Mouse (Mus musculus): ENCODE measurements around the gene Gm5105. TPM values are rescaled to one million over a fixed set of nuclear protein-coding genes. Genes with fewer than 3 reads are reported as not detected.

The Gm5105 gene
- total RNA-seq, 2 experiments from 2014 or later, result 2.0 to 2.5 TPM

GRCm38 (mm10) chr3:138027575-138028362, 39.4 kb downstream of the Gm5105 start:
- no peak for DNase-seq

- DNase-seq, result peak; percentile 54
Measured at GRCm38 (mm10) chr3:138026286-138026685, 40.9 kb downstream of the Gm5105 start.

GRCm38 (mm10) chr3:138022651-138023050, 44.5 kb downstream of the Gm5105 start:
- no peak for DNase-seq

GRCm38 (mm10) chr3:138022003-138022402, 45.2 kb downstream of the Gm5105 start:
- DNase-seq, result no peak

GRCm38 (mm10) chr3:138016810-138017209, 50.4 kb downstream of the Gm5105 start:
- no peak for DNase-seq

- no peak for DNase-seq
Measured at GRCm38 (mm10) chr3:138014725-138015124, 52.5 kb downstream of the Gm5105 start.

GRCm38 (mm10) chr3:138012351-138012750, 54.8 kb downstream of the Gm5105 start:
- DNase-seq, result no peak

- no peak for DNase-seq
Measured at GRCm38 (mm10) chr3:138008152-138008551, 59.0 kb downstream of the Gm5105 start.

- DNase-seq, result no peak
Measured at GRCm38 (mm10) chr3:138006896-138007295, 60.3 kb downstream of the Gm5105 start.

- no peak for DNase-seq
Measured at GRCm38 (mm10) chr3:138003264-138003663, 63.9 kb downstream of the Gm5105 start.

GRCm38 (mm10) chr3:138002545-138002944, 64.6 kb downstream of the Gm5105 start:
- DNase-seq, result no peak

GRCm38 (mm10) chr3:138001865-138002264, 65.3 kb downstream of the Gm5105 start:
- no peak for DNase-seq

GRCm38 (mm10) chr3:138000724-138001069, 66.5 kb downstream of the Gm5105 start:
- DNase-seq, result peak; percentile 68

GRCm38 (mm10) chr3:138000062-138000723, 67.0 kb downstream of the Gm5105 start:
- DNase-seq, result no peak

GRCm38 (mm10) chr3:137999224-137999790, 67.9 kb downstream of the Gm5105 start:
- DNase-seq, result no peak

Other genes starting within 250 kb of the Gm5105 start
- 100 to 1,000 TPM; 136 to 144 TPM for gene H2afz, start 202.9 kb downstream of the Gm5105 start, total RNA-seq (2021)
- gene Dnajb14, start 199.7 kb downstream of the Gm5105 start, total RNA-seq (2021), result 10 to 100 TPM in 1 of 2 experiments, 1 to 10 TPM in 1; 8.6 to 11.6 TPM
- 10 to 100 TPM; 56.8 to 58.3 TPM for gene Lamtor3, start 148.9 kb downstream of the Gm5105 start, total RNA-seq (2021)
- 1 to 10 TPM in 1 of 2 experiments, under 1 TPM in 1; 0.89 to 2.0 TPM for gene Dapp1, start 85.8 kb downstream of the Gm5105 start, total RNA-seq (2021)
- gene 1110002E22Rik, start 2.3 kb downstream of the Gm5105 start, total RNA-seq (2021), result 100 to 1,000 TPM; 191 to 209 TPM
- 1 to 10 TPM; 4.2 to 4.5 TPM for gene Trmt10a, start 76.1 kb upstream of the Gm5105 start, total RNA-seq (2021)
- 1 to 10 TPM; 3.6 to 3.7 TPM for gene Mttp, start 77.6 kb upstream of the Gm5105 start, total RNA-seq (2021)
- gene 4930579F01Rik, start 126.4 kb upstream of the Gm5105 start, total RNA-seq (2021), result not detected
- gene Adh7, start 150.4 kb upstream of the Gm5105 start, total RNA-seq (2021), result under 1 TPM; 0.20 to 0.28 TPM
- gene Adh1, start 193.6 kb upstream of the Gm5105 start, total RNA-seq (2021), result 10 to 100 TPM; 24.6 to 58.4 TPM
- not detected for gene Adh6a, start 245.9 kb upstream of the Gm5105 start, total RNA-seq (2021)

Data from gastrocnemius, postnatal 10 days (tissue).